Mouse (Mus musculus) C2C12 (cell line): ENCODE results near the gene Gm19402.

ENCODE experiments used
- CTCF ChIP-seq: IDR thresholded peaks from one replicate; pipeline ENCODE4 v1.5.1; 2011; ENCODE audit not compliant: control insufficient read depth, insufficient read depth, insufficient read length
- MAX ChIP-seq: IDR thresholded peaks from one replicate; pipeline ENCODE4 v1.6.1; 2011; ENCODE audit warnings: mild to moderate bottlenecking, control low read depth
- USF1 ChIP-seq: IDR thresholded peaks from one replicate; pipeline ENCODE4 v1.6.1; 2011; ENCODE audit warnings: low read depth, mild to moderate bottlenecking, control low read depth, moderate library complexity

GRCm38 (mm10) chr10:77738929-77739328 is 48.4 kb upstream of the Gm19402 start:
- TF ChIP-seq CTCF (no peak), USF1 (no peak), MAX (no peak)
